Mouse (Mus musculus): ENCODE data around the gene Arcn1. TPM values are rescaled to one million over a fixed set of nuclear protein-coding genes. Genes with fewer than 3 reads are reported as not detected.

Arcn1 gene
- polyA plus RNA-seq, 1 experiment from 2014 or later: 202 TPM

- WGBS: 17% methylated on average over 9 of the region's 9 CpGs
- Histone ChIP-seq H3K9ac (replicated peaks; ENCODE audit: low read depth, low read length) (peak overlapping the region; percentile 67), H3K27me3 (ENCODE audit: control insufficient read depth, insufficient read depth, low read length) (no peaks in the 10 kb centered on the region), H3K4me2 (replicated peaks; ENCODE audit: low read depth, low read length) (peak overlapping the region; percentile 88), H3K9me3 (ENCODE audit: control insufficient read depth, low read depth, low read length) (no peaks in the 10 kb centered on the region), H3K27ac (ENCODE audit: low read length) (peak overlapping the region; percentile 39; the same call in 1 of the 2 replicates), H3K36me3 (ENCODE audit: control insufficient read depth, insufficient read depth, low read length) (peaks cover 9% of the 10 kb centered on the region), H3K4me3 (ENCODE audit: low read depth, low read length) (peak overlapping the region; percentile 76), H3K4me1 (ENCODE audit: control insufficient read depth, insufficient read depth, low read length) (peaks cover 30% of the 10 kb centered on the region)
- no peak for ATAC-seq (ENCODE audit: insufficient number of reproducible peaks, insufficient read depth, low FRiP score, low read depth)
Measured at GRCm38 (mm10) chr9:44720358-44721153, 47.1 kb downstream of the Arcn1 start.

DNA sequence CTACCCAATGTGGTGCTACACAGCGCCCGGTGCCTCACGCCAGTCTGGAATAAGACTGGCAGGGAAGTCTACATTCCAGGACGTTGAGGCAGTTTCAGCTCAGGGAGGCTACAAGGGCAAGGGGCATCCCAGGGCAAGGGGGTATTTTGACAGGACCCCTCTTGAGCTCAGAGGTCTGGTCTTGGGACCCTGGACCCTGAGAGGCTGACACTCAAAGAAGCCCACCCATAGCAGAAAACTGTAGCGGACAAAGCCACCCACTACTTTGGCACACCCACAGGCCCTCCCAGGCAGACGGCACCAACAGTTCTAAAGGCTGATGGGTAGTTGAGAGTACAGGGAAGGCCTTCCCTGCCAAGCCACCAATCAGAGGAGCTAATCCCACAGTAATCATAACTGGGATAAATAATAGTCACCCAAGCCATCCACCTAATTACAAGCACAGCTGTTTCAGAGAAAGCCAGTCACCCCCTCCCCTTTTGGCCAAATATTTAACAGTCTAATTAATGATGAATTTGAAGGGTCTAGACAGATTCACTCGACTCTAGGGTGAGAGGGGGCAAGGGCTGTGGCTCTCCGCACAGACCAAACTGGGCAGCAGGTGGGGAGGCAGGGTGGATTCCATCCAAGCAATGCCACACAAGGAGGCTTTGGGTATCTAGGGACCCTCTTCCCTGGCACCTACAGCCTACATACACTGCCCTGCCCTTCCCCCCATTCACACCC, 47.9 kb downstream of the Arcn1 start:
- H3K4me2 ChIP-seq (replicated peaks; ENCODE audit: low read depth, low read length): peak overlapping the region; percentile 88
- no peak for ATAC-seq (ENCODE audit: insufficient number of reproducible peaks, insufficient read depth, low FRiP score, low read depth)
- peaks cover 11% of the 10 kb centered on the region for H3K36me3 ChIP-seq (ENCODE audit: control insufficient read depth, insufficient read depth, low read length)
- no peak overlapping the region for H3K4me3 ChIP-seq (ENCODE audit: low read depth, low read length)
- H3K27me3 ChIP-seq (ENCODE audit: control insufficient read depth, insufficient read depth, low read length): no peaks in the 10 kb centered on the region
- 66% methylated on average over 8 of the region's 8 CpGs for WGBS
- H3K27ac ChIP-seq (ENCODE audit: low read length): no peak overlapping the region
- peaks cover 30% of the 10 kb centered on the region for H3K4me1 ChIP-seq (ENCODE audit: control insufficient read depth, insufficient read depth, low read length)
- peak overlapping the region; percentile 67; the same call in 1 of the 2 replicates for H3K9ac ChIP-seq (replicated peaks; ENCODE audit: low read depth, low read length)
- no peaks in the 10 kb centered on the region for H3K9me3 ChIP-seq (ENCODE audit: control insufficient read depth, low read depth, low read length)

GRCm38 (mm10) chr9:44718937-44719631, 48.6 kb downstream of the Arcn1 start:
- Histone ChIP-seq H3K4me3 (ENCODE audit: low read depth, low read length) (no peak overlapping the region), H3K27ac (ENCODE audit: low read length) (no peak overlapping the region), H3K36me3 (ENCODE audit: control insufficient read depth, insufficient read depth, low read length) (peaks cover 13% of the 10 kb centered on the region), H3K9me3 (ENCODE audit: control insufficient read depth, low read depth, low read length) (no peaks in the 10 kb centered on the region), H3K4me2 (replicated peaks; ENCODE audit: low read depth, low read length) (no peak overlapping the region), H3K4me1 (ENCODE audit: control insufficient read depth, insufficient read depth, low read length) (peaks cover 29% of the 10 kb centered on the region), H3K9ac (replicated peaks; ENCODE audit: low read depth, low read length) (no peak overlapping the region), H3K27me3 (ENCODE audit: control insufficient read depth, insufficient read depth, low read length) (no peaks in the 10 kb centered on the region)
- WGBS: 86% methylated on average over 12 of the region's 12 CpGs
- no peak for ATAC-seq (ENCODE audit: insufficient number of reproducible peaks, insufficient read depth, low FRiP score, low read depth)

- H3K9ac ChIP-seq (replicated peaks; ENCODE audit: low read depth, low read length): no peak overlapping the region
- H3K27me3 ChIP-seq (ENCODE audit: control insufficient read depth, insufficient read depth, low read length): no peaks in the 10 kb centered on the region
- H3K36me3 ChIP-seq (ENCODE audit: control insufficient read depth, insufficient read depth, low read length): peaks cover 21% of the 10 kb centered on the region
- 80% methylated on average over 10 of the region's 10 CpGs for WGBS
- H3K9me3 ChIP-seq (ENCODE audit: control insufficient read depth, low read depth, low read length): no peaks in the 10 kb centered on the region
- no peak overlapping the region for H3K27ac ChIP-seq (ENCODE audit: low read length)
- peaks cover 27% of the 10 kb centered on the region for H3K4me1 ChIP-seq (ENCODE audit: control insufficient read depth, insufficient read depth, low read length)
- no peak overlapping the region for H3K4me2 ChIP-seq (replicated peaks; ENCODE audit: low read depth, low read length)
- H3K4me3 ChIP-seq (ENCODE audit: low read depth, low read length): no peak overlapping the region
- no peak for ATAC-seq (ENCODE audit: insufficient number of reproducible peaks, insufficient read depth, low FRiP score, low read depth)
Measured at GRCm38 (mm10) chr9:44717822-44718242, 49.8 kb downstream of the Arcn1 start.

- no peak for ATAC-seq (ENCODE audit: insufficient number of reproducible peaks, insufficient read depth, low FRiP score, low read depth)
- Histone ChIP-seq H3K9me3 (ENCODE audit: control insufficient read depth, low read depth, low read length) (no peaks in the 10 kb centered on the region), H3K36me3 (ENCODE audit: control insufficient read depth, insufficient read depth, low read length) (peaks cover 21% of the 10 kb centered on the region), H3K27me3 (ENCODE audit: control insufficient read depth, insufficient read depth, low read length) (no peaks in the 10 kb centered on the region), H3K9ac (replicated peaks; ENCODE audit: low read depth, low read length) (no peak overlapping the region), H3K4me1 (ENCODE audit: control insufficient read depth, insufficient read depth, low read length) (peaks cover 27% of the 10 kb centered on the region), H3K4me3 (ENCODE audit: low read depth, low read length) (no peak overlapping the region), H3K4me2 (replicated peaks; ENCODE audit: low read depth, low read length) (no peak overlapping the region), H3K27ac (ENCODE audit: low read length) (no peak overlapping the region)
- 74% methylated on average over 6 of the region's 6 CpGs for WGBS
Measured at GRCm38 (mm10) chr9:44716997-44717821, 50.4 kb downstream of the Arcn1 start.

- ATAC-seq (ENCODE audit: insufficient number of reproducible peaks, insufficient read depth, low FRiP score, low read depth): no peak
- Histone ChIP-seq H3K9me3 (ENCODE audit: control insufficient read depth, low read depth, low read length) (no peaks in the 10 kb centered on the region), H3K4me1 (ENCODE audit: control insufficient read depth, insufficient read depth, low read length) (peaks cover 21% of the 10 kb centered on the region), H3K36me3 (ENCODE audit: control insufficient read depth, insufficient read depth, low read length) (peaks cover 22% of the 10 kb centered on the region), H3K4me3 (ENCODE audit: low read depth, low read length) (no peak overlapping the region), H3K27me3 (ENCODE audit: control insufficient read depth, insufficient read depth, low read length) (no peaks in the 10 kb centered on the region), H3K4me2 (replicated peaks; ENCODE audit: low read depth, low read length) (no peak overlapping the region), H3K9ac (replicated peaks; ENCODE audit: low read depth, low read length) (no peak overlapping the region), H3K27ac (ENCODE audit: low read length) (no peak overlapping the region)
- 93% methylated on average over 29 of the region's 29 CpGs for WGBS
Measured at GRCm38 (mm10) chr9:44715705-44716362, 51.8 kb downstream of the Arcn1 start.

GRCm38 (mm10) chr9:44715109-44715508, 52.5 kb downstream of the Arcn1 start:
- H3K4me3 ChIP-seq (ENCODE audit: low read depth, low read length): no peak overlapping the region
- H3K27ac ChIP-seq (ENCODE audit: low read length): no peak overlapping the region
- no peaks in the 10 kb centered on the region for H3K27me3 ChIP-seq (ENCODE audit: control insufficient read depth, insufficient read depth, low read length)
- peaks cover 29% of the 10 kb centered on the region for H3K36me3 ChIP-seq (ENCODE audit: control insufficient read depth, insufficient read depth, low read length)
- H3K9me3 ChIP-seq (ENCODE audit: control insufficient read depth, low read depth, low read length): no peaks in the 10 kb centered on the region
- no peak overlapping the region for H3K4me2 ChIP-seq (replicated peaks; ENCODE audit: low read depth, low read length)
- peaks cover 13% of the 10 kb centered on the region for H3K4me1 ChIP-seq (ENCODE audit: control insufficient read depth, insufficient read depth, low read length)
- ATAC-seq (ENCODE audit: insufficient number of reproducible peaks, insufficient read depth, low FRiP score, low read depth): no peak
- WGBS: 86% methylated on average over 17 of the region's 17 CpGs
- no peak overlapping the region for H3K9ac ChIP-seq (replicated peaks; ENCODE audit: low read depth, low read length)

Measured in stomach, embryonic 14.5 days (tissue).